Mouse (Mus musculus): ENCODE results near the gene Garem2.

DNA sequence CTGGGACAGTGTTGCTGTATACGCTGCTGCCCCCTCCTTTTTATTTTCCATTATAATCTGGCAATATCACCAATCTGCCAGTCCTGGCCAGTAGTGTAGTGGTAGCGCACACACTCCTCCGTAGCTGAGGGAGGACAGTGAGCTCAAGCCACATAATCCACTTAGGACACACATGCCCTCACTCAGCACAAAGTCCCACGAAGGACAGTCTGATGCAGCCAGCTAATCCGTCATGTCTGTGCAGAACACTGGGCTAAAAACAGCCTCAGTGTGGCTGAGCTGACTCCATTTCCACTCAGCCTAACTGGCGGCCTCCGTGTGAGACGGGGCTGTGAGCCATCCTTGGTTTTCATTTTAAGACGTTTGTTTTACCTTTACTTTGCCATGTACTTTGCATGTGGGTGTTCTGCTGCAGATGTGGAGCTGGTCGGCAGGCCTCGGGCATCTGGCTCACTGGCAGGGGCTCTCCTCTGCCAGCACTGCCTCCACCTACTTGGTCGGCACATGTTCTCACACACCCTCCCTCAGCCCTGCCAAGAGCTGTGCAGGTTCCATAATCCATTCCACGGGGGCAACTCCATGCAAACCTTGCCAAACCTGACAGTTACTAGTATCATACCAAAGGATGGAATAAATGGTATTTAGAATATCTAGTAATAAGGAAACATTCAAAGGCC, 23.1 kb downstream of the Garem2 start:
- TF ChIP-seq CTCF (conservative IDR thresholded peaks at IDR 0.05; ENCODE audit: insufficient read depth, insufficient read length, low read depth, low read length) (no peak), POLR2A (IDR thresholded peaks at IDR 0.05; ENCODE audit: low read depth, low read length) (no peak)

All from kidney, adult 2 months (tissue).